Mouse (Mus musculus) liver, adult 2 months (tissue): ENCODE results near the gene A030005K14Rik. TPM values are rescaled to one million over a fixed set of nuclear protein-coding genes. Genes with fewer than 3 reads are reported as not detected.

Experiments used
- DNase-seq: peaks from one replicate; pipeline ENCODE4 v3.0.0-alpha.2; 2011; ENCODE audit warnings: low read depth, low spot score; ENCODE audit errors: extremely low read depth
- H3K27ac ChIP-seq: fragments of 200-500 bp; replicated peaks from 2 replicates; pipeline ENCODE4 v1.5.1; 2012; ENCODE audit warnings: low read depth, mild to moderate bottlenecking, control low read depth, inconsistent platforms, low read length; ENCODE audit not compliant: insufficient read depth
- H3K27me3 ChIP-seq: fragments of 200-500 bp; 2 replicates; pipeline ENCODE4 v1.6.1; 2012; ENCODE audit warnings: mild to moderate bottlenecking, moderate library complexity, low read length, inconsistent platforms; ENCODE audit not compliant: control insufficient read depth, insufficient read depth
- H3K36me3 ChIP-seq: fragments of 200-500 bp; 2 replicates; pipeline ENCODE4 v1.6.1; 2012; ENCODE audit warnings: low read length, inconsistent platforms; ENCODE audit not compliant: control insufficient read depth, insufficient read depth
- H3K4me1 ChIP-seq: fragments of 200-500 bp; 2 replicates; pipeline ENCODE4 v1.6.1; 2011; ENCODE audit warnings: low read length; ENCODE audit not compliant: control insufficient read depth, insufficient read depth
- H3K4me3 ChIP-seq: fragments of 200-500 bp; 2 replicates; pipeline ENCODE4 v1.5.1; 2011; ENCODE audit warnings: low read depth, mild to moderate bottlenecking, control low read depth, low read length, moderate library complexity; ENCODE audit not compliant: insufficient read depth
- H3K79me2 ChIP-seq: fragments of 200-500 bp; 2 replicates; pipeline ENCODE4 v1.6.1; 2012; ENCODE audit warnings: inconsistent platforms, mild to moderate bottlenecking, low read length, moderate library complexity; ENCODE audit not compliant: control insufficient read depth, insufficient read depth
- H3K9ac ChIP-seq: fragments of 200-500 bp; 2 replicates; pipeline ENCODE4 v1.6.1; 2012; ENCODE audit warnings: low read depth, mild to moderate bottlenecking, control low read depth, inconsistent platforms, low read length
- CTCF ChIP-seq: fragments of 200-500 bp; IDR thresholded peaks from 2 replicates; pipeline ENCODE4 v1.5.1; 2011; ENCODE audit warnings: low read depth, low read length, control low read depth
- POLR2A ChIP-seq: fragments of 200-500 bp; IDR thresholded peaks from 2 replicates; pipeline ENCODE4 v1.6.1; 2011; ENCODE audit warnings: low read length, control low read depth; ENCODE audit not compliant: insufficient read depth; ENCODE audit errors: extremely low read depth
- WGBS: fragments of 180-500 bp; shearing (Covaris S2); methylation state at CpG from one replicate; pipeline ENCODE4 v1.1.7; 2018; 5-methylcytosine and 5-hydroxymethylcytosine counted together
- polyA plus RNA-seq: library from polyadenylated mRNA; depleted of rRNA; stranded (reverse); fragments of >200 nt; gene quantifications from 2 replicates; pipeline ENCODE4 v1.2.3, GENCODE M21; 2012; rRNA removed
- total RNA-seq: library from RNA; depleted of rRNA; stranded (reverse); fragments of >200 nt; gene quantifications from 2 replicates; pipeline ENCODE4 v1.2.3, GENCODE M21; 2014; rRNA removed

A030005K14Rik gene
- total and polyA plus RNA-seq, 2 experiments = not detected

DNA sequence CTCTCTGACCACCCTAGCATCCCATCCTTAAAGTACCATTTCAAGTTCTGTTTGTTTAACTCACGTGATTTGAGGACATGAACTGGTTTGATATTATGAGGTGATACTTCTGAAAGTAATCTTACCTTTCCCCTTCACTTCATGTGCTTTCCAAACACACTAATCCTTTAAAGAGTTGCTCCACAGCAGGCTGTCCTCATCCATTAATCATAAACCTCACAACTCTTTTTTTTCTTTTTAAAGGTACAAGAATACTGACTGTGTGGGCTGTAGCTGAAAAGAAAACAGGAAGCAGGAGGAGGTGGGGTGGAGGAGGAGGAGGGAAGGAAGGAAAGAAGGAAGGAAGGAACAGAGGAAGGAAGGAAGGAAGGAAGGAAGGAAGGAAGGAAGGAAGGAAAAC is 27.2 kb downstream of the A030005K14Rik start:
- Histone ChIP-seq H3K27me3 (no peaks in the 10 kb centered on the region), H3K4me1 (no peaks in the 10 kb centered on the region), H3K79me2 (no peaks in the 10 kb centered on the region), H3K9ac (no peak overlapping the region), H3K4me3 (no peak overlapping the region), H3K36me3 (no peaks in the 10 kb centered on the region), H3K27ac (no peak overlapping the region)
- 34% methylated on average over 1 of the region's 1 CpGs for whole genome bisulfite sequencing
- TF ChIP-seq POLR2A (no peak), CTCF (no peak)
- no peak for DNase-seq

DNA sequence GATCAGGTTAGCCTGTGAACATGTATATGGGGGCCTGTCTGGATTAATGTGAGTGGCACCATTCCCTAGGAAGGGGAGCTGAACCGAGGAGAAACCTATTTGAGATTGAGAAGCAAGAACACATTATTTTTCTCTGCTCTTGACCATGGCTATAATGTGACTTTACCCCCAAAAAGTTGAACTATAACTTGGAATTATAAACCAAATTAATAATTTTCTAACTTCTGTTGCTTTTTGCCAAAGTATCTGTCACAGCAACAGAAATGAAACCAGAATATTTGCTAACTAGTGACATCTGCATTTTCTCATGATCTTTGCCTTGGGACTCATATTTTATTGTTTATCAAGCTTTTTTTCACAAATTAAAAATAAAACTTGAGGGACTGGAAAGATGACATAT is 42.6 kb downstream of the A030005K14Rik start:
- DNase-seq = peak; percentile 58
- Histone ChIP-seq H3K27me3 (no peaks in the 10 kb centered on the region), H3K4me3 (no peak overlapping the region), H3K79me2 (no peaks in the 10 kb centered on the region), H3K4me1 (no peaks in the 10 kb centered on the region; the same call in 1 of the 2 replicates), H3K9ac (no peak overlapping the region), H3K36me3 (no peaks in the 10 kb centered on the region), H3K27ac (no peak overlapping the region)
- TF ChIP-seq POLR2A (no peak), CTCF (no peak)
- 44% methylated on average over 1 of the region's 1 CpGs for WGBS

DNA sequence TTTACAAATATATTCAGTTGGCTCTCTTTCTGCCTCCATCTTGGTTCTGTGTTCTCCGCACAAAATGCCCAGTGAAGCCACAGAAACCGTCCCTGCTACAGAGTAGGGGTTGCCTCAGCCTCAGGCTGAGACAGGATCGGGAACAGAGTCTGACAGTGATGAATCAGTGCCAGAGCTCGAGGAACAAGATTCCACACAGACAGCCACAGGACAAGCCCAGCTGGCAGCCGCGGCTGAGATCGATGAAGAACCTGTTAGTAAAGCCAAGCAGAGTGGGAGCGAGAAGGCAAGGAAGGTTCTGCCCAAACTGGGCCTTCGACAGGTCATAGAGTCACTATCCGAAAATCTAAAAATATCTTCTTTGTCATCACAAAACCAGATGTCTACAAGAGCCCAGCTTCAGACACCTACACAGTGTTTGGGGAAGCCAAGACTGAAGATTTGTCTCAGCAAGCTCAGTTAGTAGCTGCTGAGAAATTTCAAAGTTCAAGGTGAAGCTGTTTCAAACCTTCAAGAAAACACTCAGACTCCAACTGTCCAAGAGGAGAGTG is 43.8 kb downstream of the A030005K14Rik start:
- H3K27ac ChIP-seq = no peak overlapping the region
- 78% methylated on average over 10 of the region's 10 CpGs for WGBS

DNA sequence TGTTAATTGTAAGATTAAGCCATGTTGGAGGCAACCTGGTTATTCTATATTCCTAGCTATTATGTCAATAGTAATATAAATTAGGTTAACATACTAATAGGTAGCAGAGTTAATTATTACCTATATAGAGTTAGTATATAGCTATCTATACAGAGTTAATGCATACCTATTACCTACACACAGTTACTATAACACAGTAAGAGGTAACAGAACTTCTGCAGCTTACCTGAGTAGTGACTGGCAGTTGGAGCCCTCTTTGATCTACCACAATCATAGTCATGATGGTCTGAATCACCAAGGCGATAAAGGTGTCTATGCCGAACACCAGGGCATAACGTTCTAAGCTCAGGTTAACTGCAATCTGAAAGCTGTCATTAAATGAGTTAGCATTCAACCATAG is 44.7 kb downstream of the A030005K14Rik start:
- DNase-seq = no peak
- Histone ChIP-seq H3K79me2 (no peaks in the 10 kb centered on the region), H3K4me3 (no peak overlapping the region), H3K27me3 (no peaks in the 10 kb centered on the region), H3K9ac (no peak overlapping the region), H3K27ac (no peak overlapping the region), H3K4me1 (no peaks in the 10 kb centered on the region; the same call in 1 of the 2 replicates), H3K36me3 (no peaks in the 10 kb centered on the region)
- no peak for TF ChIP-seq POLR2A
- TF ChIP-seq CTCF = no peak
- WGBS = 89% methylated on average over 3 of the region's 3 CpGs

More for the DNA sequence above, 43.8 kb downstream of the A030005K14Rik start:
- H3K4me3 ChIP-seq = no peak overlapping the region
- H3K27me3 ChIP-seq = no peaks in the 10 kb centered on the region
- TF ChIP-seq POLR2A (no peak), CTCF (no peak)
- no peaks in the 10 kb centered on the region; the same call in 1 of the 2 replicates for H3K4me1 ChIP-seq
- H3K9ac ChIP-seq = no peak overlapping the region
- DNase-seq = peak; percentile 53
- no peaks in the 10 kb centered on the region for H3K79me2 ChIP-seq
- no peaks in the 10 kb centered on the region for H3K36me3 ChIP-seq

Other genes with a start within 250 kb of the A030005K14Rik start
- 13.1 and 14.8 TPM in 2 replicates for gene Agfg1, start 219.9 kb downstream of the A030005K14Rik start, total RNA-seq
- gene Agfg1, start 219.9 kb downstream of the A030005K14Rik start, polyA plus RNA-seq = 11.7 and 13.6 TPM in 2 replicates
- not detected in 2 replicates for gene A030005L19Rik, start 146.1 kb downstream of the A030005K14Rik start, total RNA-seq
- 0.18 TPM in 1 of 2 replicates, not detected in the other for gene A030005L19Rik, start 146.1 kb downstream of the A030005K14Rik start, polyA plus RNA-seq
- not detected in 2 replicates for gene A030014E15Rik, start 134.5 kb downstream of the A030005K14Rik start, total RNA-seq
- not detected in 2 replicates for gene A030014E15Rik, start 134.5 kb downstream of the A030005K14Rik start, polyA plus RNA-seq
- gene Gm6217, start 128.0 kb downstream of the A030005K14Rik start, total RNA-seq = not detected in 2 replicates
- gene Gm6217, start 128.0 kb downstream of the A030005K14Rik start, polyA plus RNA-seq = not detected in 2 replicates
- not detected in 2 replicates for gene A030003K21Rik, start 116.0 kb downstream of the A030005K14Rik start, total RNA-seq
- gene A030003K21Rik, start 116.0 kb downstream of the A030005K14Rik start, polyA plus RNA-seq = not detected in 2 replicates
- not detected in 2 replicates for gene Gm7544, start 103.4 kb downstream of the A030005K14Rik start, total RNA-seq
- not detected in 2 replicates for gene Gm7544, start 103.4 kb downstream of the A030005K14Rik start, polyA plus RNA-seq
- gene Gm47955, start 99.1 kb downstream of the A030005K14Rik start, total RNA-seq = not detected in 2 replicates
- gene Gm47955, start 99.1 kb downstream of the A030005K14Rik start, polyA plus RNA-seq = not detected in 2 replicates
- not detected in 2 replicates for gene Gm47959, start 58.8 kb downstream of the A030005K14Rik start, total RNA-seq
- not detected in 2 replicates for gene Gm47959, start 58.8 kb downstream of the A030005K14Rik start, polyA plus RNA-seq
- not detected in 2 replicates for gene Slc19a3, start 20.9 kb downstream of the A030005K14Rik start, total RNA-seq
- gene Slc19a3, start 20.9 kb downstream of the A030005K14Rik start, polyA plus RNA-seq = 0.11 TPM in 1 of 2 replicates, not detected in the other
- not detected in 2 replicates for gene Krtap28-10, start 16.9 kb downstream of the A030005K14Rik start, total RNA-seq
- not detected in 2 replicates for gene Krtap28-10, start 16.9 kb downstream of the A030005K14Rik start, polyA plus RNA-seq
- gene Gm47969, start 14.4 kb downstream of the A030005K14Rik start, total RNA-seq = not detected in 2 replicates
- not detected in 2 replicates for gene Gm47969, start 14.4 kb downstream of the A030005K14Rik start, polyA plus RNA-seq
- gene Krtap28-13, start 1.6 kb upstream of the A030005K14Rik start, total RNA-seq = not detected in 2 replicates
- gene Krtap28-13, start 1.6 kb upstream of the A030005K14Rik start, polyA plus RNA-seq = not detected in 2 replicates
- not detected in 2 replicates for gene Ccl20, start 57.4 kb upstream of the A030005K14Rik start, total RNA-seq
- not detected in 2 replicates for gene Ccl20, start 57.4 kb upstream of the A030005K14Rik start, polyA plus RNA-seq
- gene Daw1, start 100.4 kb upstream of the A030005K14Rik start, total RNA-seq = not detected in 2 replicates
- not detected in 2 replicates for gene Daw1, start 100.4 kb upstream of the A030005K14Rik start, polyA plus RNA-seq